Mouse (Mus musculus) small intestine, adult 2 months (tissue): ENCODE measurements at regions not wholly inside any gene's neighbourhood (a gene's known extent, or its start where the extent isn't known, plus 50 kb on each side); places are given as distances from the start of the nearest gene placed in this dataset.

Experiments
- CTCF ChIP-seq: fragments of 200-500 bp; IDR thresholded peaks from 2 replicates; pipeline ENCODE4 v1.5.1; 2012; ENCODE audit warnings: low read depth, mild to moderate bottlenecking, control low read depth, inconsistent platforms, low read length, moderate library complexity, mixed read lengths; ENCODE audit not compliant: insufficient replicate concordance, insufficient read length; ENCODE audit errors: extremely low read depth
- POLR2A ChIP-seq: fragments of 200-500 bp; IDR thresholded peaks from 2 replicates; pipeline ENCODE4 v1.6.1; 2012; ENCODE audit warnings: low read depth, mild to moderate bottlenecking, control low read depth, inconsistent platforms, low read length, moderate library complexity

- TF ChIP-seq CTCF (no peak), POLR2A (no peak)
Observed at GRCm38 (mm10) chr7:83203311-83204012, 336.3 kb downstream of the Mex3b start.
